Mouse (Mus musculus) forebrain, embryonic 10.5 days (tissue): ENCODE measurements around the gene Lnx2. TPM values are rescaled to one million over a fixed set of nuclear protein-coding genes. Genes with fewer than 3 reads are reported as not detected.

Experiments
- DNase-seq: peaks from one replicate; pipeline ENCODE4 v3.0.0-alpha.2; 2017; ENCODE audit warnings: low spot score; ENCODE audit errors: extremely low spot score
- H3K27ac ChIP-seq: fragments of 300-500 bp; sonication (generic); 2 replicates; pipeline ENCODE4 v1.5.1; 2016; ENCODE audit warnings: mild to moderate bottlenecking
- H3K27me3 ChIP-seq: fragments of 300-500 bp; sonication (generic); 2 replicates; pipeline ENCODE4 v1.6.1; 2016; ENCODE audit warnings: mild to moderate bottlenecking; ENCODE audit not compliant: poor library complexity, severe bottlenecking
- H3K36me3 ChIP-seq: fragments of 300-500 bp; sonication (generic); replicated peaks from 2 replicates; pipeline ENCODE4 v1.6.1; 2016; ENCODE audit warnings: mild to moderate bottlenecking, moderate library complexity
- H3K4me1 ChIP-seq: fragments of 300-500 bp; sonication (generic); 2 replicates; pipeline ENCODE4 v1.6.1; 2016
- H3K4me3 ChIP-seq: fragments of 300-500 bp; sonication (generic); 2 replicates; pipeline ENCODE4 v1.5.1; 2016; ENCODE audit warnings: mild to moderate bottlenecking, moderate library complexity
- H3K9me3 ChIP-seq: fragments of 300-500 bp; sonication (generic); 2 replicates; pipeline ENCODE4 v1.6.1; 2016; ENCODE audit warnings: mild to moderate bottlenecking, moderate library complexity
- WGBS: fragments of 180-500 bp; shearing (Covaris S2); methylation state at CpG from one replicate; pipeline ENCODE4 v1.1.7; 2016; 5-methylcytosine and 5-hydroxymethylcytosine counted together
- polyA plus RNA-seq: library from polyadenylated mRNA; unstranded; fragments of >200 nt; fragmentation: Nextera tagmentation; extraction: Ambion mirVana; gene quantifications from 2 replicates; pipeline ENCODE4 v1.2.1, GENCODE M21; 2016

The Lnx2 gene
- polyA plus RNA-seq, 1 experiment from 2014 or later: 8.6 TPM

- no peak for DNase-seq
- WGBS: 75% methylated on average over 4 of the region's 4 CpGs
- H3K36me3 ChIP-seq: no peaks in the 10 kb centered on the region
- H3K27me3 ChIP-seq: no peaks in the 10 kb centered on the region
- H3K9me3 ChIP-seq: no peaks in the 10 kb centered on the region
- peaks cover 23% of the 10 kb centered on the region for H3K4me1 ChIP-seq
- H3K27ac ChIP-seq: no peak overlapping the region
- H3K4me3 ChIP-seq: no peak overlapping the region
Observed at GRCm38 (mm10) chr5:147071886-147072285, 4.5 kb downstream of the Lnx2 start.

- H3K4me1 ChIP-seq: peaks cover 26% of the 10 kb centered on the region
- H3K4me3 ChIP-seq: no peak overlapping the region
- DNase-seq: no peak
- no peaks in the 10 kb centered on the region for H3K9me3 ChIP-seq
- WGBS: 79% methylated on average over 16 of the region's 16 CpGs
- H3K27me3 ChIP-seq: no peaks in the 10 kb centered on the region
- no peaks in the 10 kb centered on the region for H3K36me3 ChIP-seq
- no peak overlapping the region for H3K27ac ChIP-seq
Observed at GRCm38 (mm10) chr5:147070791-147071516, 5.4 kb downstream of the Lnx2 start.

- Histone ChIP-seq H3K27ac (no peak overlapping the region), H3K27me3 (no peaks in the 10 kb centered on the region), H3K4me1 (peaks cover 15% of the 10 kb centered on the region), H3K9me3 (no peaks in the 10 kb centered on the region), H3K36me3 (no peaks in the 10 kb centered on the region), H3K4me3 (no peak overlapping the region)
- DNase-seq: no peak
- 88% methylated on average over 5 of the region's 5 CpGs for WGBS
Observed at GRCm38 (mm10) chr5:147068876-147069275, 7.5 kb downstream of the Lnx2 start.

GRCm38 (mm10) chr5:147066965-147067364, 9.4 kb downstream of the Lnx2 start:
- H3K27me3 ChIP-seq: no peaks in the 10 kb centered on the region
- H3K4me1 ChIP-seq: peaks cover 13% of the 10 kb centered on the region
- DNase-seq: no peak
- H3K9me3 ChIP-seq: no peaks in the 10 kb centered on the region
- no peak overlapping the region for H3K27ac ChIP-seq
- H3K4me3 ChIP-seq: no peak overlapping the region
- no peaks in the 10 kb centered on the region for H3K36me3 ChIP-seq
- WGBS: 79% methylated on average over 5 of the region's 5 CpGs

- Histone ChIP-seq H3K27me3 (no peaks in the 10 kb centered on the region), H3K4me3 (no peak overlapping the region), H3K4me1 (peaks cover 11% of the 10 kb centered on the region), H3K27ac (no peak overlapping the region), H3K36me3 (no peaks in the 10 kb centered on the region), H3K9me3 (no peaks in the 10 kb centered on the region)
- WGBS: 59% methylated on average over 4 of the region's 4 CpGs
- no peak for DNase-seq
Observed at GRCm38 (mm10) chr5:147066129-147066528, 10.3 kb downstream of the Lnx2 start.

GRCm38 (mm10) chr5:147063215-147063661, 13.1 kb downstream of the Lnx2 start:
- no peak for DNase-seq
- H3K4me3 ChIP-seq: no peak overlapping the region
- 0 out of 2 replicates have a peak, but pooled peaks cover 4% of the 10 kb centered on the region for H3K4me1 ChIP-seq
- no peaks in the 10 kb centered on the region for H3K36me3 ChIP-seq
- H3K27ac ChIP-seq: no peak overlapping the region
- no peaks in the 10 kb centered on the region for H3K9me3 ChIP-seq
- 81% methylated on average over 8 of the region's 8 CpGs for WGBS
- no peaks in the 10 kb centered on the region for H3K27me3 ChIP-seq

- no peak for DNase-seq
- no peaks in the 10 kb centered on the region for H3K36me3 ChIP-seq
- H3K4me1 ChIP-seq: no peaks in the 10 kb centered on the region
- H3K4me3 ChIP-seq: no peak overlapping the region
- no peak overlapping the region for H3K27ac ChIP-seq
- 95% methylated on average over 2 of the region's 2 CpGs for WGBS
- H3K27me3 ChIP-seq: no peaks in the 10 kb centered on the region
- no peaks in the 10 kb centered on the region for H3K9me3 ChIP-seq
Observed at GRCm38 (mm10) chr5:147060024-147060423, 16.4 kb downstream of the Lnx2 start.

- WGBS: 91% methylated on average over 9 of the region's 9 CpGs
- DNase-seq: no peak
- Histone ChIP-seq H3K4me3 (no peak overlapping the region), H3K27me3 (no peaks in the 10 kb centered on the region), H3K4me1 (no peaks in the 10 kb centered on the region), H3K36me3 (no peaks in the 10 kb centered on the region), H3K27ac (no peak overlapping the region), H3K9me3 (no peaks in the 10 kb centered on the region)
Observed at GRCm38 (mm10) chr5:147059319-147059718, 17.1 kb downstream of the Lnx2 start.

GRCm38 (mm10) chr5:147058661-147059060, 17.7 kb downstream of the Lnx2 start:
- no peak for DNase-seq
- Histone ChIP-seq H3K9me3 (no peaks in the 10 kb centered on the region), H3K27ac (no peak overlapping the region), H3K4me3 (no peak overlapping the region), H3K4me1 (peaks cover 1% of the 10 kb centered on the region; the same call in 1 of the 2 replicates), H3K27me3 (no peaks in the 10 kb centered on the region), H3K36me3 (no peaks in the 10 kb centered on the region)
- WGBS: 93% methylated on average over 5 of the region's 5 CpGs

- DNase-seq: no peak
- WGBS: 89% methylated on average over 9 of the region's 9 CpGs
Observed at GRCm38 (mm10) chr5:147057626-147058414, 18.6 kb downstream of the Lnx2 start.

GRCm38 (mm10) chr5:147056712-147057290, 19.6 kb downstream of the Lnx2 start:
- Histone ChIP-seq H3K9me3 (no peaks in the 10 kb centered on the region), H3K27me3 (no peaks in the 10 kb centered on the region), H3K4me3 (no peak overlapping the region), H3K27ac (no peak overlapping the region), H3K4me1 (peaks cover 10% of the 10 kb centered on the region), H3K36me3 (no peaks in the 10 kb centered on the region)
- DNase-seq: no peak
- WGBS: 84% methylated on average over 10 of the region's 10 CpGs

More at GRCm38 (mm10) chr5:147057626-147058414, 18.6 kb downstream of the Lnx2 start:
- no peaks in the 10 kb centered on the region for H3K27me3 ChIP-seq
- no peak overlapping the region for H3K27ac ChIP-seq
- no peaks in the 10 kb centered on the region for H3K9me3 ChIP-seq
- H3K36me3 ChIP-seq: no peaks in the 10 kb centered on the region
- no peak overlapping the region for H3K4me3 ChIP-seq
- H3K4me1 ChIP-seq: peaks cover 2% of the 10 kb centered on the region; the same call in 1 of the 2 replicates

GRCm38 (mm10) chr5:147055572-147056245, 20.7 kb downstream of the Lnx2 start:
- Histone ChIP-seq H3K9me3 (no peaks in the 10 kb centered on the region), H3K27me3 (no peaks in the 10 kb centered on the region), H3K27ac (no peak overlapping the region), H3K36me3 (no peaks in the 10 kb centered on the region), H3K4me3 (no peak overlapping the region), H3K4me1 (peaks cover 21% of the 10 kb centered on the region)
- WGBS: 92% methylated on average over 6 of the region's 6 CpGs
- DNase-seq: no peak
